Mouse (Mus musculus) hindbrain, embryonic 16.5 days (tissue): ENCODE results near the gene Atl1. TPM values are rescaled to one million over a fixed set of nuclear protein-coding genes. Genes with fewer than 3 reads are reported as not detected.

Experiments used
- ATAC-seq: fragments of 200-750 bp; cut with Nextera tagmentation; 2 replicates; pipeline ENCODE4 v1.8.0; 2017; ENCODE audit warnings: moderate TSS enrichment, moderate library complexity
- H3K27ac ChIP-seq: fragments of 300-500 bp; sonication (generic); 2 replicates; pipeline ENCODE4 v1.5.1; 2014; ENCODE audit warnings: low read depth, mild to moderate bottlenecking, control low read depth, low read length, moderate library complexity
- H3K27me3 ChIP-seq: fragments of 300-500 bp; sonication (generic); replicated peaks from 2 replicates; pipeline ENCODE4 v1.6.1; 2014; ENCODE audit warnings: low read length; ENCODE audit not compliant: control insufficient read depth, insufficient read depth
- H3K36me3 ChIP-seq: fragments of 300-500 bp; sonication (generic); 2 replicates; pipeline ENCODE4 v1.6.1; 2014; ENCODE audit warnings: mild to moderate bottlenecking, low read length, moderate library complexity, mixed read lengths; ENCODE audit not compliant: control insufficient read depth, insufficient read depth
- H3K4me1 ChIP-seq: fragments of 300-500 bp; sonication (generic); 2 replicates; pipeline ENCODE4 v1.6.1; 2014; ENCODE audit warnings: low read depth, low read length; ENCODE audit not compliant: control insufficient read depth, insufficient read depth
- H3K4me2 ChIP-seq: fragments of 300-500 bp; sonication (generic); 2 replicates; pipeline ENCODE4 v1.6.1; 2014; ENCODE audit warnings: mild to moderate bottlenecking, low read length, control low read depth, moderate library complexity
- H3K4me3 ChIP-seq: fragments of 300-500 bp; sonication (generic); 2 replicates; pipeline ENCODE4 v1.5.1; 2014; ENCODE audit warnings: mild to moderate bottlenecking, low read length, control low read depth, moderate library complexity
- H3K9ac ChIP-seq: fragments of 300-500 bp; sonication (generic); 2 replicates; pipeline ENCODE4 v1.6.1; 2014; ENCODE audit warnings: low read depth, mild to moderate bottlenecking, control low read depth, low read length, moderate library complexity
- H3K9me3 ChIP-seq: fragments of 300-500 bp; sonication (generic); 2 replicates; pipeline ENCODE4 v1.6.1; 2014; ENCODE audit warnings: mild to moderate bottlenecking, low read length, moderate library complexity; ENCODE audit not compliant: control insufficient read depth
- WGBS: fragments of 180-500 bp; shearing (Covaris S2); extraction: QIAGEN DNeasy Blood & Tissue Kit; methylation state at CpG from one replicate; pipeline ENCODE4 v1.1.7; 2014; 5-methylcytosine and 5-hydroxymethylcytosine counted together
- polyA plus RNA-seq: library from polyadenylated mRNA; unstranded; fragments of >200 nt; fragmentation: Nextera tagmentation; extraction: Ambion mirVana; gene quantifications from 2 replicates; pipeline ENCODE4 v1.2.1, GENCODE M21; 2015

Atl1 gene
- polyA plus RNA-seq, 1 experiment from 2014 or later, result 167 TPM

DNA sequence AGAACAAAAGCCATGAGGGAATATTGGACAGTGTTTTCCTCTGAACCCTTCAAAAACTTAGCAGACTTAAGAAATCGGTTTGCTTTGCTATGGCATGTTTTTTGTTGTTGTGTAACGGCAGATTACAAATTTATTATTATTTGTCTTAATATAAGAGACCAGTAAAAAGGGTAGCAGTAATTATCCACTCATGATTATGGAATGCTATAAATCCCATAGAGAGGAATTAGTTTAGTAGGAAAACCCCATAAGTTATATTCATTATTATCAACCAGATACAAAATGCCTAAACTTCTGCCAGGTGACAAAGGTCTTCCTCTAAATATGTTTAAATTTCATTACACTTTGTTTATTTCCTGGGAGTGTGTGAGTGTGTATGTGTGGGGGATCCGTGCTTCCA lies 693 bp upstream of the Atl1 start:
- Histone ChIP-seq H3K9me3 (no peaks in the 10 kb centered on the region), H3K36me3 (no peaks in the 10 kb centered on the region), H3K27ac (peak overlapping the region; percentile 96), H3K4me2 (peak overlapping the region; percentile 84), H3K4me3 (peak overlapping the region; percentile 84), H3K9ac (peak overlapping the region; percentile 95), H3K4me1 (peaks cover 28% of the 10 kb centered on the region), H3K27me3 (no peaks in the 10 kb centered on the region)
- ATAC-seq, result no peak
- 42% methylated on average over 3 of the region's 3 CpGs for WGBS

- H3K9ac ChIP-seq, result no peak overlapping the region
- 0 out of 2 replicates have a peak overlapping the region, but pooled peaks have one; percentile 39 for H3K27ac ChIP-seq
Measured at GRCm38 (mm10) chr12:69893927-69894326, 1.5 kb downstream of the Atl1 start.

GRCm38 (mm10) chr12:69895046-69895445 lies 2.6 kb downstream of the Atl1 start:
- Histone ChIP-seq H3K9ac (no peak overlapping the region), H3K36me3 (no peaks in the 10 kb centered on the region), H3K9me3 (no peaks in the 10 kb centered on the region), H3K27me3 (no peaks in the 10 kb centered on the region), H3K4me2 (no peak overlapping the region), H3K4me1 (peaks cover 18% of the 10 kb centered on the region), H3K4me3 (no peak overlapping the region), H3K27ac (no peak overlapping the region)
- WGBS, result 47% methylated on average over 2 of the region's 2 CpGs
- ATAC-seq, result no peak

More at GRCm38 (mm10) chr12:69893927-69894326, 1.5 kb downstream of the Atl1 start:
- H3K4me1 ChIP-seq, result peaks cover 23% of the 10 kb centered on the region
- H3K4me2 ChIP-seq, result peak overlapping the region; percentile 84; the same call in 1 of the 2 replicates
- no peak for ATAC-seq
- no peaks in the 10 kb centered on the region for H3K36me3 ChIP-seq
- WGBS, result 64% methylated on average over 6 of the region's 6 CpGs
- H3K9me3 ChIP-seq, result no peaks in the 10 kb centered on the region
- H3K4me3 ChIP-seq, result no peak overlapping the region
- H3K27me3 ChIP-seq, result no peaks in the 10 kb centered on the region

DNA sequence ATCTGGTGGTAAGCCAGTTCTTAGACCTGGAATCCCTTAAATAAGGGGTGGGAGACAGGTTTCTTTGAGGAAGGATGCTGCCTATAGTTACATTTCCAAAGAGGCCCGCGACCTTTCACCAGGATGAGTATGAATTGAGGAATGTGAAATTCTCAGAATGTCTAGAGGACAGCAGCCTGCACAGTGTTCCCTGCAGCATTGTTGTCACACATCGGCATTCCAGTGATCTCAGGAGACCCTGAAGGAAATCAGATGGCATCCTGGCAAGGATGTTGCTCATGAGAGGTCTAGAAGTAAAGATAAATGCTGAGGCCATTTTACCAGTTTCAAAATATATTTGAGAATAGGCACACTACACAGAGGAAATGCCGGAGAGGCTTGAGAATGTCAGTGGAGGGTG lies 5.7 kb downstream of the Atl1 start:
- H3K4me3 ChIP-seq, result no peak overlapping the region
- H3K27me3 ChIP-seq, result no peaks in the 10 kb centered on the region
- no peak overlapping the region for H3K9ac ChIP-seq
- H3K4me2 ChIP-seq, result no peak overlapping the region
- H3K27ac ChIP-seq, result no peak overlapping the region
- H3K4me1 ChIP-seq, result peaks cover 2% of the 10 kb centered on the region; the same call in 1 of the 2 replicates
- WGBS, result 88% methylated on average over 4 of the region's 4 CpGs
- H3K9me3 ChIP-seq, result no peaks in the 10 kb centered on the region
- no peaks in the 10 kb centered on the region for H3K36me3 ChIP-seq
- no peak for ATAC-seq

DNA sequence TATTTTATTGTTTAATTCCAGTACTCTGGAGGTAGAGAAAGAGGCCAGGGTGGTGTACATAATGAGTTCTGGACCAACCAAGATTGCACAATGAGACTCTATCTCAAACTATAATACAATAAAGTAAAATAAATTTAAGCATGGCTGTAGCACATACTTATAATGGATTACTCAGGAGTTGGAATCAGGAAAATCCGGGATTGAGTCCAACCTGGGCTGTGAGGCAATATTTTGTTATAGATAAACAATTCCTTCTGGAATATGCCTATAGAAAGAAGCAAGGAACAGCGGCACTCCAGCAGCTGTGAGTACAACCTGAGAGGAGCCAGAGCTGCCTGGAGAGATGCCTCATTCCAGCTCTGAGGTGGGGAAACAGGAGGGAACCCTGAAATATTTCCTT lies 12.6 kb downstream of the Atl1 start:
- Histone ChIP-seq H3K4me1 (peaks cover 1% of the 10 kb centered on the region; the same call in 1 of the 2 replicates), H3K9me3 (no peaks in the 10 kb centered on the region), H3K9ac (no peak overlapping the region), H3K27ac (no peak overlapping the region), H3K4me3 (no peak overlapping the region), H3K36me3 (no peaks in the 10 kb centered on the region), H3K27me3 (no peaks in the 10 kb centered on the region), H3K4me2 (no peak overlapping the region)
- WGBS, result 83% methylated on average over 2 of the region's 2 CpGs
- ATAC-seq, result no peak

DNA sequence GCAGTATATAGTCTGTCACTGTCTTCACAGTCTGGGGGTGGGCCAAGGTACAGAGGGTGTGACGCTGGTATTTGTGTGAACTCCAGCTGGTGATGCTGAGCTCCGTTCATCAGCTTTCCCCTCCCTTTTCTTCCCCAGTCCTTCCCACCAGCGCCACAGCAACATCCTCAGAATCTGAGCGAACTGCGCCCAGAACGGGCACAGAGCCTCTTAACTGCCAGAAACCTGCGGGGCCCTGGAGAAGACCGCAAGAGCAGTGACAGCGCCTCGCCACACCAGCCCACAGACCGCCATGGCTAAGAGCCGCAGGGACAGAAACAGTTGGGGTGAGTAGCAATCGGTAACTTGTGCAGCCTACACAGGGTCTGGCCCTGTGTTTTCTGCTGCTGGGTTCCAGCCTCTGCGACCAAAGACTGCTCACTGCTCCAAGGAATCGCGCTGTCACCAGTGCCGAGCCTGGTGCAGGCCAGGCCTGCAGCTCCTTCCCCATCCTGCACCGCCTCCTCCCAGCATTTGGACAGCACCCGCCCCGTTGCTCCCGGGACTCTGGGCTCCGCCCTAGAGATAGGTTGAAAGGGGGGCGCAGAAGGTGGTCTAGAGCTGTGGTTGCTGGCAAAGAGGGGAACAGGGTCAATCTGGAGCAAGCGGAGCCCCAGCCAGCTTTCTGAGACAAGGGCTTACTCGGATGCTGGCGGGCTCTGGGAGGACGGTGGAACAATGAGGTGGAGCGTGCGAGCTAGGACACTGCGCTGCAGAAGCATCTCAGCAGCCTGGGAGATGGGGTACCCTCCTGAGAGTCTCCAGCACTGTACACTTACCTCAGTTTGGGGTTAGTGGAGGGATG lies 15.5 kb downstream of the Atl1 start:
- H3K27me3 ChIP-seq, result no peaks in the 10 kb centered on the region
- peak overlapping the region; percentile 57 for H3K4me3 ChIP-seq
- ATAC-seq, result peak; percentile 89
- H3K9ac ChIP-seq, result peak overlapping the region; percentile 76
- 1% methylated on average over 30 of the region's 30 CpGs for WGBS
- H3K36me3 ChIP-seq, result no peaks in the 10 kb centered on the region
- no peaks in the 10 kb centered on the region for H3K9me3 ChIP-seq
- H3K4me2 ChIP-seq, result peak overlapping the region; percentile 60
- peak overlapping the region; percentile 97 for H3K27ac ChIP-seq
- H3K4me1 ChIP-seq, result peaks cover 4% of the 10 kb centered on the region; the same call in 1 of the 2 replicates

DNA sequence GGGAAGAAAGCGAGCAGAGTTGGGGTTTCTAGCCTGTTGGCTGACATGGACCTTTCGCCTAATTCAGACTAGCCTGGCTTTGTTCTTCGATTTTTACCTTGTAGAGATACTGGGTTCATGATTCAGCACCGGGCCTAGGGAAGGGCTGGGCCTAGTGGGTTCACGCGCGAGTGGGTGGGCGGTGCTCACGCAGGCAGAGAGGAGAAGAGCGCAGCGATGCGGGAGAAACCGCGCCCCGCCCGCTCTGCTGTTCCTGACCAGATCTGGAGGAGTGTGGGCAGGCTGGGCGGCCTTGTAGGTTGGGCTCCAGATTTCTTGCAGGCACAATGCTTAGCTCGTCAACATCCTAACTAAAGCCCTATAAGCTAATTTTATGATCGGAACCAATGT lies 16.1 kb downstream of the Atl1 start:
- Histone ChIP-seq H3K36me3 (no peaks in the 10 kb centered on the region), H3K9me3 (no peaks in the 10 kb centered on the region), H3K4me2 (peak overlapping the region; percentile 60), H3K4me3 (peak overlapping the region; percentile 57), H3K27me3 (no peaks in the 10 kb centered on the region), H3K27ac (peak overlapping the region; percentile 97), H3K9ac (peak overlapping the region; percentile 76), H3K4me1 (peaks cover 4% of the 10 kb centered on the region; the same call in 1 of the 2 replicates)
- 15% methylated on average over 19 of the region's 19 CpGs for WGBS
- ATAC-seq, result peak; percentile 89

GRCm38 (mm10) chr12:69911906-69912305 lies 19.5 kb downstream of the Atl1 start:
- H3K4me1 ChIP-seq, result peaks cover 4% of the 10 kb centered on the region; the same call in 1 of the 2 replicates

DNA sequence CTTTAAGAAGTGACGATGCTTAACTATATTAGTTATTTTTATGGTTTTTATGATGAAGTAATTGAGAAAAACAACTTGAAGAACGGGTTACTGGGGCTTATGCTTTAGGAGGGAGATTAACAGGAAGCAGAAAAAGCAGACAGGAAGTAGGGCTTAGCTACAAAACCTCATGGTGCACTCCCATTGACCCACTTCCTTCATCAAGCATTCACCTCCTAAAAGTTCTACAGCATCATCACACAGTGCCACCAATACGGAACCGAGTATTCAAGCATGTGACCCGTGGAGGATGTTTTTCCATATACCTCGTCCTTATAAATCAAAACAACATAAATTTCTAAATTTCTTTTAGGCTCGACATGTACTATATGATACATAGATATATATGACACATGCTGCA lies 20.3 kb downstream of the Atl1 start:
- WGBS, result 89% methylated on average over 7 of the region's 7 CpGs

More at GRCm38 (mm10) chr12:69911906-69912305, 19.5 kb downstream of the Atl1 start:
- WGBS, result 87% methylated on average over 7 of the region's 7 CpGs
- ATAC-seq, result no peak
- H3K4me3 ChIP-seq, result no peak overlapping the region
- no peak overlapping the region for H3K4me2 ChIP-seq
- no peak overlapping the region for H3K9ac ChIP-seq
- H3K9me3 ChIP-seq, result no peaks in the 10 kb centered on the region
- H3K36me3 ChIP-seq, result no peaks in the 10 kb centered on the region
- H3K27me3 ChIP-seq, result no peaks in the 10 kb centered on the region
- H3K27ac ChIP-seq, result no peak overlapping the region

More for the DNA sequence above, 20.3 kb downstream of the Atl1 start:
- peaks cover 4% of the 10 kb centered on the region; the same call in 1 of the 2 replicates for H3K4me1 ChIP-seq
- no peaks in the 10 kb centered on the region for H3K36me3 ChIP-seq
- ATAC-seq, result no peak
- no peaks in the 10 kb centered on the region for H3K27me3 ChIP-seq
- no peak overlapping the region for H3K4me3 ChIP-seq
- H3K9me3 ChIP-seq, result no peaks in the 10 kb centered on the region
- no peak overlapping the region for H3K9ac ChIP-seq
- H3K27ac ChIP-seq, result no peak overlapping the region
- no peak overlapping the region for H3K4me2 ChIP-seq
